Mouse (Mus musculus): ENCODE results near the gene Xpr1. TPM values are rescaled to one million over a fixed set of nuclear protein-coding genes. Genes with fewer than 3 reads are reported as not detected.
"Not testable (repeated sequence)": the region's sequence is repeated elsewhere in the genome, so short reads cannot be mapped to it uniquely, and the experiment has no call there.

Xpr1 gene
- polyA plus RNA-seq, 1 experiment from 2014 or later, result 3.2 TPM

DNA sequence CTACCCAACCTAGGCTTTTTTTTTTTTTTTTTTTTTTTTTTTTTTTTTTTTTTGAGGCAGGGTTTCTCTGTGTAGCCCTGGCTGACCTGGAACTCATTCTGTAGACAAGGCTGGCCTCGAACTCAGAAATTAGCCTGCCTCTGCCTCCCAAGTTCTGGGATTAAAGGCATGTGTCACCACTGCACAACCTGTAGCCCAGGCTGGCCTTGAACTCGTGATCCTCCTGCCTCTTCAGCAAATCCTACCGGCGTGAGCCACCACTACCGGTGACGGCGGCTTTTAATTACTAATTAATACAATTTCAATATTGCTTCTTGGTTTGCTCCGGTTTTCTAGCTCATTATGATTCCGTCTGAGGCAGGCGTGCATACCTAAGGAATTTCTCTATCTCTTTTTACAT, 154.7 kb downstream of the Xpr1 start:
- not testable (repeated sequence) for ATAC-seq (ENCODE audit: low read depth); H3K9ac ChIP-seq (ENCODE audit: low read depth, low read length); H3K4me2 ChIP-seq (ENCODE audit: low read depth, low read length); H3K4me3 ChIP-seq (ENCODE audit: low read depth, low read length); H3K27ac ChIP-seq (ENCODE audit: low read length); H3K36me3 ChIP-seq (ENCODE audit: control insufficient read depth, insufficient read depth); H3K9me3 ChIP-seq (replicated peaks; ENCODE audit: control insufficient read depth, low read length); H3K4me1 ChIP-seq (ENCODE audit: control insufficient read depth, low read depth, low read length); H3K27me3 ChIP-seq (ENCODE audit: control insufficient read depth, insufficient read depth, low read depth, low read length)
- WGBS (ENCODE audit: insufficient replicate concordance), result 70% methylated on average over 10 of the region's 10 CpGs

DNA sequence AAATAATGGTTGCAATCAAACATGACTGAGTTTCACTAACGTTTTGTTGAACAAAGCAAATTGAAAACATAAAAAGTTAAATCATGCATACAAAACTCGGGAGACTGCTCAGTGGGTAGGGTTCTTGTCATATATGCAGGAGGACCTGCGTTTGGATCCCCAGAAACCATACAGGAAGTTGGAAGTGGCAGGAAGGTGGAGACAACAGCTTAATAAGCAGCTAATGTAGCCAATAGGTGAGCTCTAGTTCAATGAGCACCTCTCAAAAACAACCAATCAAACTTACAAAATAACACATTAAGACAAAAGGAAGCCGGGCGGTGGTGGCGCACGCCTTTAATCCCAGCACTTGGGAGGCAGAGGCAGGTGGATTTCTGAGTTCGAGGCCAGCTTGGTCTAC, 162.9 kb downstream of the Xpr1 start:
- no peak overlapping the region for H3K4me2 ChIP-seq (ENCODE audit: low read depth, low read length)
- WGBS (ENCODE audit: insufficient replicate concordance), result 63% methylated on average over 7 of the region's 8 CpGs
- H3K9me3 ChIP-seq (replicated peaks; ENCODE audit: control insufficient read depth, low read length), result no peaks in the 10 kb centered on the region
- no peak overlapping the region for H3K9ac ChIP-seq (ENCODE audit: low read depth, low read length)
- ATAC-seq (ENCODE audit: low read depth), result no peak
- H3K4me3 ChIP-seq (ENCODE audit: low read depth, low read length), result no peak overlapping the region
- no peaks in the 10 kb centered on the region for H3K27me3 ChIP-seq (ENCODE audit: control insufficient read depth, insufficient read depth, low read depth, low read length)
- no peaks in the 10 kb centered on the region for H3K36me3 ChIP-seq (ENCODE audit: control insufficient read depth, insufficient read depth)
- no peak overlapping the region for H3K27ac ChIP-seq (ENCODE audit: low read length)
- peaks cover 6% of the 10 kb centered on the region for H3K4me1 ChIP-seq (ENCODE audit: control insufficient read depth, low read depth, low read length)

DNA sequence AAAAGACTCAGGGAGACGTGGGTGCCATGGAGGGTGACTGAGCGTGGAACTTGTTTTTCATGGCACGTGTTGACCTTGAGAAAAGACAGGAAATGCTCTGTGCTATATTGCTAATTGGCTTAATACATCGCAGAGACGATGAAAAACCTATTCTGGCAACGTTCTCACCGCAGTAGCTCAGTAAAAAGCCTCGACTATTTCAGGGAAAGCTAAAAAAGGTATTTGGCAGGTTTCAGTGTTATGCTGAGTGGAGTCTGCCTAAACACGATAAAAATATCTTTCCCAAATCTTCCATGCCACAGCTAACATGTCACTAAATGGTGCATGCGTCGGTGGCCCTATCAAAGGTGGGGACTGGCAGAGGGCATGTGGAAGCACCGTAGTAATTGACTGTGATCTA, 164.1 kb downstream of the Xpr1 start:
- no peak for ATAC-seq (ENCODE audit: low read depth)
- Histone ChIP-seq H3K27me3 (ENCODE audit: control insufficient read depth, insufficient read depth, low read depth, low read length) (peaks cover 2% of the 10 kb centered on the region), H3K27ac (ENCODE audit: low read length) (no peak overlapping the region), H3K4me1 (ENCODE audit: control insufficient read depth, low read depth, low read length) (peaks cover 6% of the 10 kb centered on the region), H3K4me3 (ENCODE audit: low read depth, low read length) (no peak overlapping the region), H3K36me3 (ENCODE audit: control insufficient read depth, insufficient read depth) (no peaks in the 10 kb centered on the region), H3K4me2 (ENCODE audit: low read depth, low read length) (no peak overlapping the region), H3K9ac (ENCODE audit: low read depth, low read length) (no peak overlapping the region), H3K9me3 (replicated peaks; ENCODE audit: control insufficient read depth, low read length) (no peaks in the 10 kb centered on the region)
- WGBS (ENCODE audit: insufficient replicate concordance), result 49% methylated on average over 12 of the region's 12 CpGs

DNA sequence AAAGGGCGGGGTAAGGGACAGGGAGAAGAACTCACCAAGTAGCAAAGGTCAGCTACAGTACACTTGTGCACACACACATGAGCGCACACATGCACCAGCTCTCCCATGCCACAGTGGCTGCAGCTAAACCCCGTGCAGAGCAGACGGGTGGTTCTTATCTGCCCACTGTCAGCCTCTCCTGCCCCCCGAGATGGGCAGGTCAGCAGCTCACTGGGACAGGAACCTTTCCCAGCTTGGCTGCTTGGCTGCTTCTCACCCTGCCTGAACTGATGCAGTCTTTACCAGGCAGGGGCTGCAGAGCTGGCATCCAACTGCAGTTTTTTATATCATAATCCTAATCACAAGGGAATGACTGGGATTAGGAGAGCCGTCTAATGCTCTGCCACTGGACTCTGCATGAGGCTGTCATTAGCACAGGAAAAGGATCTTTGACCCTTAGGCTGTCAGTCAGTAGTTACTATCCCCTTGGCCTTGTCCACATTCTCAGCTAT, 164.5 kb downstream of the Xpr1 start:
- ATAC-seq (ENCODE audit: low read depth), result peak; percentile 47
- Histone ChIP-seq H3K4me2 (ENCODE audit: low read depth, low read length) (no peak overlapping the region), H3K27me3 (ENCODE audit: control insufficient read depth, insufficient read depth, low read depth, low read length) (peaks cover 6% of the 10 kb centered on the region), H3K4me1 (ENCODE audit: control insufficient read depth, low read depth, low read length) (peaks cover 6% of the 10 kb centered on the region), H3K9ac (ENCODE audit: low read depth, low read length) (no peak overlapping the region), H3K9me3 (replicated peaks; ENCODE audit: control insufficient read depth, low read length) (no peaks in the 10 kb centered on the region), H3K27ac (ENCODE audit: low read length) (no peak overlapping the region), H3K4me3 (ENCODE audit: low read depth, low read length) (no peak overlapping the region), H3K36me3 (ENCODE audit: control insufficient read depth, insufficient read depth) (no peaks in the 10 kb centered on the region)
- 24% methylated on average over 6 of the region's 6 CpGs for WGBS (ENCODE audit: insufficient replicate concordance)

DNA sequence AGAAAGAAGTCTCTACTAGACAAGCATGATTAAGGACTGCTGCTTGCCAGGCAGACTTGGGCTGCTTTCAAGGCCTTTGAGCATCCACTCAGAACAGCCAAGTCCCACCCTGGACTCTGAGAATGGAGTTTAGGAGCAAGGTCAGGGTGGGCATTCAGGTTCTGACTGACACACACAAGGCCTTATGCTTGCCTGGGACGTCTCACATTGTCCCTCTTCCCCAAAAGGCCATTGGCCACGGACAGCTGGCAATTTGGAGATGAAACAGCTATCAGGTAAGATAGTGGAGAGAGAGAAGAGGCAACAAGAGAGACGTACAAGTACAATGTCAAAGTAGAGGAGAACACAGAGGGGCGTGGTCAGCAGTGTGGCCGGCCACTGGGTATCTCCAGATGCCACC, 165.6 kb downstream of the Xpr1 start:
- no peaks in the 10 kb centered on the region for H3K9me3 ChIP-seq (replicated peaks; ENCODE audit: control insufficient read depth, low read length)
- no peak for ATAC-seq (ENCODE audit: low read depth)
- 39% methylated on average over 5 of the region's 5 CpGs for WGBS (ENCODE audit: insufficient replicate concordance)

DNA sequence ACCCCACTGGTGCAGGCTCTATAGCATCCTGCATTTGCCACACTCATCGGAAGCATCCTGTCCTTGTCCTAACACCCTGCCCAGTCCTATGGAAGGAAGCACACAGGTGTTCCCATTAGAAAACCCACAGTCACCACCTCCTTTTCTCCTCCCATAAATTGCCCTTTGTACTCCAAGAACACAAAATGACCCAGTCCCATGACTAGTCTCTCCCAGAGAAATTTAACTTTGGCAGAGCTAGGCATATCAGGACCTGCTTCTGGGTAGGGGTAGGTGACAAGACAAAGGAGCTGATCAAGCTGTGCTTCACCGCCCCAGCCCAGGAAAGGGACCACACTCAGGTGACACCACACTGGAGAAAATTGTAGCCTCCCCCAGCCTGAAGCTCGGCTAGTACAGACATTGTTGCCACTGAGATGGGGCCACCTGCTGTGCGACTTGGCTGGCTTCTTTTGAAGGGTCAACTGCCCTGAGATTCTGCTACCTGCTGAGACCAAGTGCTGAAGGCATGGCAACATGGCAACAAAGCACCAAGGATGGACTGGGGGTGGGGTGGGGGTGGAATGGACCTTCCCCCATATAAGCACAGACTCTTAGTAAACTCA, 166.6 kb downstream of the Xpr1 start:
- 45% methylated on average over 4 of the region's 4 CpGs for WGBS (ENCODE audit: insufficient replicate concordance)
- H3K9ac ChIP-seq (ENCODE audit: low read depth, low read length), result no peak overlapping the region
- H3K9me3 ChIP-seq (replicated peaks; ENCODE audit: control insufficient read depth, low read length), result no peaks in the 10 kb centered on the region
- no peaks in the 10 kb centered on the region for H3K36me3 ChIP-seq (ENCODE audit: control insufficient read depth, insufficient read depth)
- no peak for ATAC-seq (ENCODE audit: low read depth)
- no peak overlapping the region for H3K27ac ChIP-seq (ENCODE audit: low read length)
- peaks cover 14% of the 10 kb centered on the region for H3K27me3 ChIP-seq (ENCODE audit: control insufficient read depth, insufficient read depth, low read depth, low read length)
- H3K4me2 ChIP-seq (ENCODE audit: low read depth, low read length), result no peak overlapping the region
- H3K4me3 ChIP-seq (ENCODE audit: low read depth, low read length), result no peak overlapping the region
- peaks cover 6% of the 10 kb centered on the region for H3K4me1 ChIP-seq (ENCODE audit: control insufficient read depth, low read depth, low read length)

More for the DNA sequence above, 165.6 kb downstream of the Xpr1 start:
- peaks cover 6% of the 10 kb centered on the region for H3K4me1 ChIP-seq (ENCODE audit: control insufficient read depth, low read depth, low read length)
- H3K27me3 ChIP-seq (ENCODE audit: control insufficient read depth, insufficient read depth, low read depth, low read length), result peaks cover 10% of the 10 kb centered on the region
- no peaks in the 10 kb centered on the region for H3K36me3 ChIP-seq (ENCODE audit: control insufficient read depth, insufficient read depth)
- H3K4me2 ChIP-seq (ENCODE audit: low read depth, low read length), result no peak overlapping the region
- no peak overlapping the region for H3K4me3 ChIP-seq (ENCODE audit: low read depth, low read length)
- no peak overlapping the region for H3K9ac ChIP-seq (ENCODE audit: low read depth, low read length)
- H3K27ac ChIP-seq (ENCODE audit: low read length), result no peak overlapping the region

DNA sequence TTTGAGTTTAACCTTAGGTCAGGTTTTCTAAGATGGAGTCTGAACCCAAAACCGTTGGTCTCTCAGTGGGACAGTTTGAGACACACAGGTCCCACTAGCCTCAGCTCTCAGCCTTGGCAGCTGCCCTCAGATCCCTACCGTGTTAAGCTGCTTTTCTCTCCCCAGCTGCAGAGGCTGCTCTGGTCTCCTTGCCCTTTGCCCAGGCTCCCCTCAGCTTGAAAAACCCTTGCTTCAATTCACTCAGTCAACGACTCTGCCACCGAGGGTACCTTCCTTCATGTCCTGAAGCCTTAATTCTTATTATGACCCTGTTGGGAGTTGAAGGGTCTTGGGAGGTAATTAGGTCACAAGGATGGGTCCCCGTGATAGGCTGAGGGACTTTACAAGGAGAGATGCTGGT, 167.3 kb downstream of the Xpr1 start:
- Histone ChIP-seq H3K9ac (ENCODE audit: low read depth, low read length) (no peak overlapping the region), H3K36me3 (ENCODE audit: control insufficient read depth, insufficient read depth) (no peaks in the 10 kb centered on the region), H3K27ac (ENCODE audit: low read length) (no peak overlapping the region), H3K27me3 (ENCODE audit: control insufficient read depth, insufficient read depth, low read depth, low read length) (peaks cover 21% of the 10 kb centered on the region), H3K4me2 (ENCODE audit: low read depth, low read length) (no peak overlapping the region), H3K4me3 (ENCODE audit: low read depth, low read length) (no peak overlapping the region), H3K4me1 (ENCODE audit: control insufficient read depth, low read depth, low read length) (peaks cover 6% of the 10 kb centered on the region), H3K9me3 (replicated peaks; ENCODE audit: control insufficient read depth, low read length) (no peaks in the 10 kb centered on the region)
- WGBS (ENCODE audit: insufficient replicate concordance), result 40% methylated on average over 5 of the region's 5 CpGs
- no peak for ATAC-seq (ENCODE audit: low read depth)

DNA sequence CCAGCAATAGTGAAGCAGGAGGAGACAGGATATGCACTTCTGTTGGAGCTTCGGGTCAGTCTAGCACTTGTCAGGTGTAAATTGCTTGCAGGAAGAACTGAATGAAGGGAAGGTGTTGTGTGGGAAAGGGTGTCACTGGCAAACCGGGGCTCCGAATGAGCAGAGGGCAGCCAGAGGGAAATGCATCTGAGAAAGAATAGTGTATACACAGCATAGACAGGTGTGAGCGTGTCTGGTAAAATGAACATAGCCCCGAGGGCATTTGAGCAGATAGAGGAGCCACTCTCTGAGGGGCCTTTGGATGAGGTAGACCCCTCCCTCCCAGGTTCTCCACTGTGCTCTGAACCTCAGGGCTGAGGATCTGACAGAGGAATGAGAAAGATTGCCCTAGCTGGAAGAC, 169.2 kb downstream of the Xpr1 start:
- peaks cover 8% of the 10 kb centered on the region for H3K4me1 ChIP-seq (ENCODE audit: control insufficient read depth, low read depth, low read length)
- no peaks in the 10 kb centered on the region for H3K9me3 ChIP-seq (replicated peaks; ENCODE audit: control insufficient read depth, low read length)
- no peak overlapping the region for H3K4me3 ChIP-seq (ENCODE audit: low read depth, low read length)
- 43% methylated on average over 5 of the region's 5 CpGs for WGBS (ENCODE audit: insufficient replicate concordance)
- H3K9ac ChIP-seq (ENCODE audit: low read depth, low read length), result no peak overlapping the region
- H3K36me3 ChIP-seq (ENCODE audit: control insufficient read depth, insufficient read depth), result no peaks in the 10 kb centered on the region
- no peak overlapping the region for H3K27ac ChIP-seq (ENCODE audit: low read length)
- peaks cover 38% of the 10 kb centered on the region for H3K27me3 ChIP-seq (ENCODE audit: control insufficient read depth, insufficient read depth, low read depth, low read length)
- no peak overlapping the region for H3K4me2 ChIP-seq (ENCODE audit: low read depth, low read length)
- no peak for ATAC-seq (ENCODE audit: low read depth)

DNA sequence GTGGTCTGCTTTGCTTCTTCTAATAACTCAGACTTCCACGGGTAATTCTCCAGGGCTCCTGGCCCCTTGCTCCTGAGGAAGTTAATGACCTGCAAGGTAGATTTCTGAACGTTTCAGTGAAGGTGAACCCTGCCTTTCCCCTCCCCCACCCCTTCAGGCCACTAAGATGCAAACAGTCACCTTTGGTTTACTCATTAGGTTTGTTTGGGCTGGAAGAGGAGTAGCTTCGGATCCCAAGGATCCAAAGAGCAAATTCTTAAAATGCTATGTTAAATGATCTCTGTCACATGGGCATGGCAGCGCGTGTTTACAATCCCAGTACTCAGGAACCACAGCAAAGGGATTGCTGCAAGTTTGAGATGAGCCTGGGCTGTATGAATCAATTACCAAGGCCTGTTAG, 169.8 kb downstream of the Xpr1 start:
- Histone ChIP-seq H3K36me3 (ENCODE audit: control insufficient read depth, insufficient read depth) (no peaks in the 10 kb centered on the region), H3K27me3 (ENCODE audit: control insufficient read depth, insufficient read depth, low read depth, low read length) (peaks cover 42% of the 10 kb centered on the region), H3K9me3 (replicated peaks; ENCODE audit: control insufficient read depth, low read length) (no peaks in the 10 kb centered on the region), H3K4me1 (ENCODE audit: control insufficient read depth, low read depth, low read length) (peaks cover 3% of the 10 kb centered on the region), H3K4me2 (ENCODE audit: low read depth, low read length) (no peak overlapping the region), H3K9ac (ENCODE audit: low read depth, low read length) (no peak overlapping the region), H3K4me3 (ENCODE audit: low read depth, low read length) (no peak overlapping the region), H3K27ac (ENCODE audit: low read length) (no peak overlapping the region)
- ATAC-seq (ENCODE audit: low read depth), result no peak
- WGBS (ENCODE audit: insufficient replicate concordance), result 32% methylated on average over 5 of the region's 5 CpGs
